Mouse (Mus musculus) layer of hippocampus, adult 18-20 months (tissue): ENCODE results near the gene Dnttip2. TPM values are rescaled to one million over a fixed set of nuclear protein-coding genes. Genes with fewer than 3 reads are reported as not detected.
"Not testable (repeated sequence)": the region's sequence is repeated elsewhere in the genome, so short reads cannot be mapped to it uniquely, and the experiment has no call there.

Source experiments
- DNase-seq, 2 experiments: peaks; one replicate each; pipeline ENCODE4 v3.0.0; 2022; ENCODE audit warnings: low spot score in 2 of 2
- total RNA-seq, 2 experiments: library from RNA; stranded (reverse); gene quantifications; 2 replicates each; pipeline ENCODE4 v1.2.3; 2021

Gene Dnttip2
- total RNA-seq, 2 experiments from 2014 or later, result 28.1 to 30.0 TPM

GRCm38 (mm10) chr3:122288613-122289195 is 14.5 kb downstream of the Dnttip2 start:
- DNase-seq, result no peak

- DNase-seq, result not testable (repeated sequence)
These were observed 15.2 kb downstream of the Dnttip2 start for GRCm38 (mm10) chr3:122289344-122289743.

GRCm38 (mm10) chr3:122290696-122291095 is 16.5 kb downstream of the Dnttip2 start:
- DNase-seq, result no peak

- no peak for DNase-seq
These were observed 17.6 kb downstream of the Dnttip2 start for GRCm38 (mm10) chr3:122291828-122292227.

- DNase-seq, result peak; percentile 83 to 94
These were observed 18.4 kb downstream of the Dnttip2 start for GRCm38 (mm10) chr3:122292300-122293222.

GRCm38 (mm10) chr3:122293223-122293953 is 19.2 kb downstream of the Dnttip2 start:
- no peak for DNase-seq

- DNase-seq, result peak; percentile 92 to 97
These were observed 20.0 kb downstream of the Dnttip2 start, which contains the start of gene Bcar3 for GRCm38 (mm10) chr3:122293954-122294850. Gene Bcar3, plus strand, starts transcription at chr3:122294136.

- DNase-seq, result peak in 1 of 2 experiments; percentile 70
These were observed 21.3 kb downstream of the Dnttip2 start for GRCm38 (mm10) chr3:122295511-122295910.

GRCm38 (mm10) chr3:122296979-122297378 is 22.8 kb downstream of the Dnttip2 start:
- DNase-seq, result no peak

- DNase-seq, result peak; percentile 75 to 87
These were observed 27.1 kb downstream of the Dnttip2 start for GRCm38 (mm10) chr3:122300983-122301919.

- no peak for DNase-seq
These were observed 30.4 kb downstream of the Dnttip2 start for GRCm38 (mm10) chr3:122304560-122304959.

- DNase-seq, result no peak
These were observed 33.9 kb downstream of the Dnttip2 start for GRCm38 (mm10) chr3:122307894-122308671.

GRCm38 (mm10) chr3:122308981-122309380 is 34.8 kb downstream of the Dnttip2 start:
- DNase-seq, result no peak

- peak; percentile 59 to 89 for DNase-seq
These were observed 37.9 kb downstream of the Dnttip2 start for GRCm38 (mm10) chr3:122312078-122312477.

GRCm38 (mm10) chr3:122312936-122313629 is 38.9 kb downstream of the Dnttip2 start:
- no peak for DNase-seq

- no peak for DNase-seq
These were observed 39.7 kb downstream of the Dnttip2 start for GRCm38 (mm10) chr3:122313936-122314335.

GRCm38 (mm10) chr3:122316621-122317020 is 42.4 kb downstream of the Dnttip2 start:
- DNase-seq, result no peak

- no peak for DNase-seq
These were observed 43.2 kb downstream of the Dnttip2 start for GRCm38 (mm10) chr3:122317339-122317738.
